Mouse (Mus musculus) limb, embryonic 15.5 days (tissue): ENCODE results near the gene Actr2. TPM values are rescaled to one million over a fixed set of nuclear protein-coding genes. Genes with fewer than 3 reads are reported as not detected.

Experiments
- ATAC-seq: fragments of 200-750 bp; cut with Nextera tagmentation; 2 replicates; pipeline ENCODE4 v1.8.0; 2017; ENCODE audit warnings: low read depth, moderate TSS enrichment; ENCODE audit not compliant: insufficient number of reproducible peaks, low FRiP score, low TSS enrichment
- H3K27ac ChIP-seq: fragments of 300-500 bp; sonication (generic); 2 replicates; pipeline ENCODE4 v1.5.1; 2015; ENCODE audit warnings: moderate library complexity, mild to moderate bottlenecking, inconsistent platforms
- H3K27me3 ChIP-seq: fragments of 300-500 bp; sonication (generic); 2 replicates; pipeline ENCODE4 v1.6.1; 2015; ENCODE audit warnings: inconsistent platforms
- H3K36me3 ChIP-seq: fragments of 300-500 bp; sonication (generic); 2 replicates; pipeline ENCODE4 v1.6.1; 2015; ENCODE audit warnings: inconsistent platforms
- H3K4me1 ChIP-seq: fragments of 300-500 bp; sonication (generic); 2 replicates; pipeline ENCODE4 v1.6.1; 2015; ENCODE audit warnings: inconsistent platforms
- H3K4me2 ChIP-seq: fragments of 300-500 bp; sonication (generic); 2 replicates; pipeline ENCODE4 v1.6.1; 2015; ENCODE audit warnings: mild to moderate bottlenecking, inconsistent platforms
- H3K4me3 ChIP-seq: fragments of 300-500 bp; sonication (generic); 2 replicates; pipeline ENCODE4 v1.5.1; 2015; ENCODE audit warnings: mild to moderate bottlenecking, inconsistent platforms
- H3K9ac ChIP-seq: fragments of 300-500 bp; sonication (generic); 2 replicates; pipeline ENCODE4 v1.6.1; 2015; ENCODE audit warnings: inconsistent platforms
- H3K9me3 ChIP-seq: fragments of 300-500 bp; sonication (generic); 2 replicates; pipeline ENCODE4 v1.6.1; 2016; ENCODE audit warnings: inconsistent platforms
- WGBS: fragments of 180-500 bp; shearing (Covaris S2); methylation state at CpG from one replicate; pipeline ENCODE4 v1.1.7; 2015; 5-methylcytosine and 5-hydroxymethylcytosine counted together
- polyA plus RNA-seq: library from polyadenylated mRNA; unstranded; fragments of >200 nt; fragmentation: Nextera tagmentation; extraction: Ambion mirVana; gene quantifications from 2 replicates; pipeline ENCODE4 v1.2.1, GENCODE M21; 2015

Actr2 gene
- polyA plus RNA-seq, 1 experiment from 2014 or later = 134 TPM

DNA sequence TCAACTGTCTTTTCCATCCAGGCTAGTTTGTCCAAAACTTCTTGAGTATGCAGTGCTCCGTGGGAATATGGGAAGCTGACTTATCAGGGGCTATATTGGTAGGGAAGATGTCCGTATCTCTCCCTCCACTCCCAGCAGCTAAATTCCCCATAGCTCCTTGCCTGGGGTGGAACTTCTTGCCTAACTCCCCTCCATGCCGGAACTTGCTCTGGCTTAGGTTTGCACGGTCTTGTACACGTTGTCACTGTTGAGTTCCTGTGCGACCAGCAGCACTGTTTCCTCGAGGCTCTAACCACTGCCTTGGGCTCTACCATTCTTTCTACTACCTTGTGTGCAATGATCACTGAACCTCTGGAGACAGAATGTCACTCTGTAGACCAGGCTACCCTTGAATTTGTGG lies 4.6 kb downstream of the Actr2 start:
- Histone ChIP-seq H3K4me3 (no peak overlapping the region), H3K36me3 (peaks cover 8% of the 10 kb centered on the region; the same call in 1 of the 2 replicates), H3K9ac (no peak overlapping the region), H3K4me2 (no peak overlapping the region), H3K9me3 (no peaks in the 10 kb centered on the region), H3K27me3 (no peaks in the 10 kb centered on the region), H3K4me1 (no peaks in the 10 kb centered on the region; the same call in 1 of the 2 replicates), H3K27ac (no peak overlapping the region)
- 86% methylated on average over 7 of the region's 7 CpGs for WGBS
- ATAC-seq = no peak

DNA sequence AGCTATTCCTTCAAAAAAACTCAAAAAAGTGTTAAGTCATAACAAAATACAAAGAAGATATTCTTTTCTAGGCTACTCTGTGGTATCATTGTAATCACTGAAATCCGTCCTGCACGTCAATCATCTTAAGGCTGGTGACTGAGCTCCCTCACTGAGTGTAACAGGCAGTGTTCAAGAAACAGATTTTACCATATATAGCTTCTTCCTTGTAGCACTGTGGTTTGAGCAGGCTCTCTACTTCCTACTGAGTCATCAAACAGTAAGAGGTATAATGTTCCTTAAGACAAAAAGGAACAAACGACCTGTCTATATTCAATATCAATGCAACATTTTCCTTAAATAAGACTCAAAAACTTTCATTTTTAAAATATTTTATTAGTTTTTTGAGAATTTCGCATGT lies 5.0 kb downstream of the Actr2 start:
- H3K36me3 ChIP-seq = peaks cover 8% of the 10 kb centered on the region; the same call in 1 of the 2 replicates
- no peak overlapping the region for H3K4me2 ChIP-seq
- H3K4me1 ChIP-seq = no peaks in the 10 kb centered on the region; the same call in 1 of the 2 replicates
- H3K9me3 ChIP-seq = no peaks in the 10 kb centered on the region
- H3K4me3 ChIP-seq = no peak overlapping the region
- H3K27me3 ChIP-seq = no peaks in the 10 kb centered on the region
- no peak overlapping the region for H3K27ac ChIP-seq
- H3K9ac ChIP-seq = no peak overlapping the region
- ATAC-seq = no peak
- 87% methylated on average over 4 of the region's 4 CpGs for WGBS

DNA sequence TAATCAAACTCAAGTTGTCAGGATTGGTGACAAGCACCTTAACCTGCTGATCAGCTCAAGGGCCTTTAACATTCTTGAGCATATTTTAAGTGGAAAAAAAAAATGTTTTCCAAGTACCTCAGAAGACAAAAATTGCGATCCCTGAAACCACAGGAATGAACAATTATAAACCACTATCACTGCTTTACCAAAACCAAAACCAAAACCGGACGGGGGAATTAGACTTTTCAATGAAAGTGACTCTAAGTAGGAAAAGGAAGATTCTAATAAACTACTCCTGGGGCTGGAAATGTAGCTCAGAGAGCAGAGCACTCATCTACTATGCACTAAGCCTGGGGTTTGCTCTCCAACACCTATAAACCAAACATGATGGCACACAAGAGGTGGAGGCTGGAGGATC lies 5.8 kb downstream of the Actr2 start:
- Histone ChIP-seq H3K27me3 (no peaks in the 10 kb centered on the region), H3K4me1 (no peaks in the 10 kb centered on the region; the same call in 1 of the 2 replicates), H3K4me2 (no peak overlapping the region), H3K4me3 (no peak overlapping the region), H3K9me3 (no peaks in the 10 kb centered on the region), H3K36me3 (peaks cover 8% of the 10 kb centered on the region; the same call in 1 of the 2 replicates), H3K9ac (no peak overlapping the region), H3K27ac (no peak overlapping the region)
- no peak for ATAC-seq
- WGBS = 81% methylated on average over 3 of the region's 3 CpGs

DNA sequence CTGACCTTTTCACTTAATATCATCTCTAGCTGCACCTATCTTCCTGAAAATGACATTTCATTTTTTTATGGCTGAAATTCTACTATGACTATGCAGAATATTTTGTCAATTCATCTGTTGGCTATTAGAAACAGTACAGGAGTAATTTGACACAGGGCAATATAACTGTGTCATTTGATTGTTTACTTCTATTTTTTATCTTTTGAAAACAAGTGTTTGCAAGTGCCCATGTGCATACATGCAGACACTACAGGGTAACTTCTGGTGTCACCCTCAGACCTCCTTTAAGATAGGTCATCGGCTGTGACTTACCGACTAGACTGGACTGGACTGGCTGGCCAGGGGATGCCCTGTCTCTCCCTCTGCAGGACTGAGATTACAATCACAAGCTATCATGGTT lies 8.8 kb downstream of the Actr2 start:
- Histone ChIP-seq H3K4me1 (no peaks in the 10 kb centered on the region), H3K27me3 (no peaks in the 10 kb centered on the region), H3K4me2 (no peak overlapping the region), H3K9ac (no peak overlapping the region), H3K4me3 (no peak overlapping the region), H3K9me3 (no peaks in the 10 kb centered on the region), H3K36me3 (peaks cover 14% of the 10 kb centered on the region), H3K27ac (no peak overlapping the region)
- ATAC-seq = no peak
- 96% methylated on average over 2 of the region's 2 CpGs for WGBS

DNA sequence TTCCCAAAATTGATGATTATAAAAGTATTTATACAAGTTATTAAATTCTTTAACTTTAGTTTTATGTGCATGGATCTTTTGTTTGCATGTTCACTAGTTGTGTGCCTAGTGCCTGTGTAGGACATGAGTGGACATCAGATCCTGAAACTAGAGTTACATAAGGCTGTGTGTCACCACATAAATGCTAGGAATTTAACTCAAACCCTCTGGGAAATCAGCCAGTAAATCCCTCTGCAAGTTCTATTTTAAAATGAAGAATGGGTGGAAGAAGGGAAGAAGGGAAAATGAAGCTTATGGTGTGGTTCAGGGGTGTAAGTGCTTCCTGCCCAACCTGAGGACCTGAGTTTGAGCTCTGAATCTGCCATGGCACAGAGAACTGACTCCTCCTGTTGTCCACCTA lies 26.4 kb downstream of the Actr2 start:
- ATAC-seq = no peak
- Histone ChIP-seq H3K27me3 (no peaks in the 10 kb centered on the region), H3K4me2 (no peak overlapping the region), H3K9ac (no peak overlapping the region), H3K27ac (no peak overlapping the region), H3K4me1 (no peaks in the 10 kb centered on the region), H3K4me3 (no peak overlapping the region), H3K9me3 (no peaks in the 10 kb centered on the region), H3K36me3 (peaks cover 48% of the 10 kb centered on the region)

DNA sequence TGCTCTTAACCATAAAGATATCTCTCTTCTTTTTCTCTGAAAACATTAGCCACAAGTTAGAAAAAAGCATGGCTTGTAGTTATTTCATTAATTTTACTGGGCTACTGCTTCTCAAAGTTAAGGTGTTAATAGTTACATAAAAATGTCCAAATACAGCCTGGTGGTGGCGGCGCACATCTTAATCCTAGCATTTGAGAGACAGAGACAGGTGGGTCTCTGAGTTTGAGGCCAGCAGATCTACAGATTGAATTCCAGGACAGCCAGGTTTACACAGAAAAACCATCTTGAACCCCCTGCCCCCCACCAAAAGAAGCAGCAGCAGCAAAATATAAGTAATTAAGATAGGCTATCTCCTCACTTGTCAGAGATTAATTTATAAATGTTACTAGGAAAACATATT lies 27.1 kb downstream of the Actr2 start:
- H3K9me3 ChIP-seq = no peaks in the 10 kb centered on the region

DNA sequence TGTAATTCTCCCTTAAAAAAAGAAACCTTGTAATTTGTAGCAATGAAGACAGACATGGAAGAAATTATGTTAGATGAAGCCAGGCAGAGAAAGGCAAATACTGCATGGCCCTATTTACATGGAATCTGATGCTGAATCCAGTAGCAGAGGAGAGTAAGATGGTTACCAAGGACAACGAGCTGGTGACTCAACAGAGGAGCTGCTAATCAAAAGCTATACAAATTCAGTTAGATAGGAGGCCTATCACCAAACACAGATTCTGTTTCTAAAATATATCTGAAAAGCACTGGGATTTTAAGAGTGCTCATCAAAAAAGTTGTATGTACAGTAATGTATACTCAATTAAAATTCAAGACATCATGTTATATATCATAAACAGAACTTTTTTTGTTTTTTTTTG lies 37.3 kb downstream of the Actr2 start:
- Histone ChIP-seq H3K36me3 (peaks cover 64% of the 10 kb centered on the region), H3K4me1 (no peaks in the 10 kb centered on the region), H3K4me2 (no peak overlapping the region), H3K27ac (no peak overlapping the region), H3K4me3 (no peak overlapping the region), H3K27me3 (no peaks in the 10 kb centered on the region), H3K9me3 (no peaks in the 10 kb centered on the region), H3K9ac (no peak overlapping the region)
- ATAC-seq = no peak
- 97% methylated on average over 1 of the region's 1 CpGs for WGBS

More for the DNA sequence above, 27.1 kb downstream of the Actr2 start:
- no peak for ATAC-seq
- H3K4me3 ChIP-seq = no peak overlapping the region
- H3K27ac ChIP-seq = no peak overlapping the region
- WGBS = 80% methylated on average over 2 of the region's 2 CpGs
- no peaks in the 10 kb centered on the region for H3K27me3 ChIP-seq
- no peaks in the 10 kb centered on the region for H3K4me1 ChIP-seq
- peaks cover 51% of the 10 kb centered on the region for H3K36me3 ChIP-seq
- H3K4me2 ChIP-seq = no peak overlapping the region
- no peak overlapping the region for H3K9ac ChIP-seq

DNA sequence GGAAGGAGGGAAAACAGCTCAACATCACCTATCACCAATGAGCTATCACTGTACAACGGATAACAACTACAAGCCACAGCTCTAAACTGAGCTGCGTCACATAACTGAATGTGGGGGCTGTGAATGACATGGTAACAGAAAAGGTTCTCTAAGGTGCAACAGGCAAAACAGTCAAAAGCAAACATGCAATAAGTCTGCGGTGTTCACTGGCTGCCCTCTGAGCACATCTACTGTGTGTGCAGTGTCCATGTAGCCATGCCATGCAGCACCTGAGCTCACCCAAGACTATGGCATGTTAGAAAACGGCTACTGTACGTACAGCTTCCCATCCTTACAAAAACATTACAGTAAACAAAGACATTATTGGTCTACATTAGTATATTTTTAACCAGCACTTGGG lies 39.9 kb downstream of the Actr2 start:
- H3K9me3 ChIP-seq = no peaks in the 10 kb centered on the region
- no peak for ATAC-seq
- no peaks in the 10 kb centered on the region for H3K4me1 ChIP-seq
- 94% methylated on average over 5 of the region's 5 CpGs for WGBS
- H3K27me3 ChIP-seq = no peaks in the 10 kb centered on the region
- no peak overlapping the region for H3K27ac ChIP-seq
- peaks cover 50% of the 10 kb centered on the region for H3K36me3 ChIP-seq
- no peak overlapping the region for H3K4me2 ChIP-seq
- no peak overlapping the region for H3K9ac ChIP-seq
- no peak overlapping the region for H3K4me3 ChIP-seq

DNA sequence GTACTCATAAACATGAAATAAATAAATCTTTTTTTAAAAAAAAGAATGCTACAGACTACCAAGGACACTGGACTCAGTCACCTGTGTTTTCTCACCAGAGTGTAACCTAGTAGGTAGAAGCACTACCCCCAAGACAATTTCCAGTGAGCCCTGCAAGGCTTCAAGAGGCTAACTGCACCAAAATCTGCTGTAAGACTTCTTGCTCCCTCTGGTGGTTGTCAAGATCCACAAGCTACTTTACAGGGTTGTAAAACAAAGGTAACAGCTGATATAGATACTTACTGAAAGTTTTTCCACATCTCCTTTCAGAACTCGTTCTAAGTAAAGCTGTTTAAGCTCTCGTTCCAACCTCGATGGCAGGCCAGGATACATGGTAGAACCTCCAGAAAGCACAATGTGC lies 40.5 kb downstream of the Actr2 start:
- H3K27ac ChIP-seq = no peak overlapping the region
- H3K9ac ChIP-seq = no peak overlapping the region
- no peak for ATAC-seq
- 50% methylated on average over 3 of the region's 3 CpGs for WGBS
- H3K27me3 ChIP-seq = no peaks in the 10 kb centered on the region
- no peaks in the 10 kb centered on the region for H3K9me3 ChIP-seq
- H3K4me2 ChIP-seq = no peak overlapping the region
- H3K4me3 ChIP-seq = no peak overlapping the region
- H3K4me1 ChIP-seq = no peaks in the 10 kb centered on the region
- H3K36me3 ChIP-seq = peaks cover 46% of the 10 kb centered on the region

DNA sequence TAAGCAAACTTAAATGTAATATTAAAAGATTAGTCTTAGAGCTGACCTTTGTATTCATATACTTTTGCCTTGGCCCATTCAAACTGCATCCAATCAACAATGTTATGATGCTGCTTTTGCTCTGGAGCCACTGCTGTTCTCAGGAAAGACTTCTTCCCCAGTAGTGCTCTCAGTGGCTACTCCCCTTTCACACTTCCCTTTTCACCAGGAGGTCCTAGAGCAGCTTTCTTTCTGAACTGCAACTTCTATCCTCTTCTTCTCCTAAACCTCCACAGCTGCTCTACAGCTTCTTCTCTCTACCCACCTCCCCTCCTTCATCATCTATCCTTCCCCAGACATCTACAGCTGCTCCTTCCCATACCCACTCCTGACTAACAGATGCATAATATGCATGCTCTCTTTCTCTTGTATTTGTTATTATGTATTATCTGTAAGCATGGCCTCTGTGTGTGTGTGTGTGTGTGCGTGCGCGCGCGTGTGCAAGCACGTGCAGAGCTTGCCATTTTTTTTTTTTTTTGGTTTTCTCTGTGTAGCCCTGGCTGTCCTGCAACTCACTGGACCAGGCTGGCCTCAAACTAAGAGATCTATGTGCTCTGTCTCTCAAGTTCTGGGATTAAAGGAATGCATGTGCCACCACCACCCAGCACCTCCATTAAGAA lies 44.2 kb downstream of the Actr2 start:
- peaks cover 44% of the 10 kb centered on the region for H3K36me3 ChIP-seq
- H3K4me2 ChIP-seq = no peak overlapping the region
- H3K9ac ChIP-seq = no peak overlapping the region
- no peaks in the 10 kb centered on the region for H3K27me3 ChIP-seq
- no peak overlapping the region for H3K27ac ChIP-seq
- ATAC-seq = no peak
- WGBS = 86% methylated on average over 6 of the region's 6 CpGs
- H3K4me1 ChIP-seq = no peaks in the 10 kb centered on the region
- H3K9me3 ChIP-seq = no peaks in the 10 kb centered on the region
- no peak overlapping the region for H3K4me3 ChIP-seq

DNA sequence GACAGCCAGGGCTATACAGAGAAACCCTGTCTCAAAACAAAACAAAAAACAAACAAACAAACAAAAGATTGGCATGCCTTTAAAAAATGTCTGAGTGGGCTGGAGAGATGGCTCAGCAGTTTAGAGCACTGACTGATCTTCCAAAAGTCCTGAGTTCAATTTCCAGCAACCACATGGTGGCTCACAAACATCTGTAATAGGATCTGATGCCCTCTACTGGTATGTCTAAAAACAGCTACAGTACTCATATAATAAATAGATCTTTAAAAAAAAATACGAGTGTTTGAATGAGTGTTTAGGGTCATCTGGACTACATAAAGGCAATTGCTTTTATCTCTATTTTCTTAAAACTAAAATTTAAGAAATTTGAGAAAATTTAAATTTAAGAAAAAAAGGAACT lies 45.2 kb downstream of the Actr2 start:
- Histone ChIP-seq H3K9ac (no peak overlapping the region), H3K4me1 (no peaks in the 10 kb centered on the region), H3K9me3 (no peaks in the 10 kb centered on the region), H3K4me3 (no peak overlapping the region), H3K27me3 (no peaks in the 10 kb centered on the region), H3K36me3 (peaks cover 36% of the 10 kb centered on the region), H3K27ac (no peak overlapping the region), H3K4me2 (no peak overlapping the region)
- no peak for ATAC-seq
- 46% methylated on average over 1 of the region's 1 CpGs for WGBS

DNA sequence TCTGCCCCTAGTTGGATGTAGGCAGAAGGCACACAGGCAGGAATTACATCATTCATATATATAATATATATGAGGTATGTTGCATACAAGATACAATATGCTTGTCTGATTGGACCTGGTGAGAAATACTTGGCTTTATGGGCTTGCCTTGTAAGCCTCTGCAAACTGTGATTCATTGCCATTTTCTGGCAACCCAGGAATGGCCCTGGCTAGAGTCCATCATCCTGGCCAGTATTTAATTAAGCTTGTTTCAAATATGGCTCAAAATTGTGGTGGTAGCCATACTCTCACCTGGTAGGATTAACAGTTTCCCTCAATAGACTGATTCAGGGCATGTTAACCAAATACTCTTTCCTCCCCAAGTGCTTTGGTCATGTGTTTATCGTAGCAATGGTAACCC lies 46.6 kb downstream of the Actr2 start:
- 58% methylated on average over 1 of the region's 1 CpGs for WGBS
- Histone ChIP-seq H3K9ac (no peak overlapping the region), H3K27me3 (no peaks in the 10 kb centered on the region), H3K4me3 (no peak overlapping the region), H3K36me3 (peaks cover 38% of the 10 kb centered on the region), H3K27ac (no peak overlapping the region), H3K4me2 (no peak overlapping the region), H3K4me1 (no peaks in the 10 kb centered on the region), H3K9me3 (no peaks in the 10 kb centered on the region)
- ATAC-seq = no peak

DNA sequence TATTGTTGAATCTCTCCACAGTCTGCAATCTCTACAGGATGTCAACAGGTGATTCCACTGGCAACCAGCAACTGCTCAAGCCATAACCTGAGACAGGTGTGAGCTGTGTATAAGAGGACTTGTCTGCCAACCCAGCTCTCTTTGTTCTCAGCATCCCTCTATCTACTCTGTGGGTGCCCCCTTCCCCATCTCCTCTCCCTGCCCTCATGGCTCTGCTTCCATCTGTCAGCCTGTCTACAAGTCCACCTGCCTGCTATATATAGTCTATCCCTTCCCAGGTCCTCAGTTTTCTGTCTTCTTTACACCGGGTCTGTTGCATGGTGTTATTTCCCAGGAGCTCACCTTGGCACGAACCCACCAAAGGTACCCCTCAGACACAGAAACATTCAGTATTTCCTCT lies 47.8 kb downstream of the Actr2 start:
- Histone ChIP-seq H3K4me2 (no peak overlapping the region), H3K36me3 (peaks cover 38% of the 10 kb centered on the region), H3K4me1 (no peaks in the 10 kb centered on the region), H3K27ac (no peak overlapping the region), H3K4me3 (no peak overlapping the region), H3K27me3 (no peaks in the 10 kb centered on the region), H3K9me3 (no peaks in the 10 kb centered on the region), H3K9ac (no peak overlapping the region)
- no peak for ATAC-seq
- 78% methylated on average over 2 of the region's 2 CpGs for WGBS
